Mouse (Mus musculus) embryonic fibroblast, embryonic 13.5 days (primary cell): ENCODE measurements at regions not wholly inside any gene's neighbourhood (a gene's known extent, or its start where the extent isn't known, plus 50 kb on each side); places are given as distances from the start of the nearest gene placed in this dataset.

Experiments used
- CTCF ChIP-seq: IDR thresholded peaks from 2 replicates; pipeline ENCODE4 v1.5.1; 2011; ENCODE audit warnings: mild to moderate bottlenecking, control low read depth, low read length, moderate library complexity, borderline replicate concordance; ENCODE audit not compliant: insufficient read depth
- POLR2A ChIP-seq: IDR thresholded peaks from 2 replicates; pipeline ENCODE4 v1.6.1; 2011; ENCODE audit warnings: low read depth, mild to moderate bottlenecking, control low read depth, low read length, moderate library complexity

GRCm38 (mm10) chr11:44002716-44003522 lies 101.9 kb upstream of the Adra1b start:
- no peak for TF ChIP-seq POLR2A
- TF ChIP-seq CTCF, result no peak
